Mouse (Mus musculus) bone marrow, adult 2 months (tissue): ENCODE results near the gene Pdgfb. TPM values are rescaled to one million over a fixed set of nuclear protein-coding genes. Genes with fewer than 3 reads are reported as not detected.

Experiments used
- H3K27ac ChIP-seq: fragments of 200-500 bp; 2 replicates; pipeline ENCODE4 v1.5.1; 2012; ENCODE audit warnings: low read depth, mild to moderate bottlenecking, control low read depth, inconsistent platforms, low read length; ENCODE audit not compliant: control insufficient read depth, poor library complexity, insufficient read depth
- H3K4me1 ChIP-seq: fragments of 200-500 bp; 2 replicates; pipeline ENCODE4 v1.6.1; 2011; ENCODE audit warnings: low read length; ENCODE audit not compliant: control insufficient read depth, insufficient read depth
- H3K4me3 ChIP-seq: fragments of 200-500 bp; replicated peaks from 2 replicates; pipeline ENCODE3; 2011; ENCODE audit warnings: mild to moderate bottlenecking, low read depth, low read length, control low read depth; ENCODE audit not compliant: control insufficient read depth
- CTCF ChIP-seq: fragments of 200-500 bp; IDR thresholded peaks from 2 replicates; pipeline ENCODE4 v1.5.1; 2011; ENCODE audit warnings: low read length, control low read depth; ENCODE audit not compliant: control insufficient read depth, insufficient read depth
- POLR2A ChIP-seq: fragments of 200-500 bp; IDR thresholded peaks from 2 replicates; pipeline ENCODE4 v1.6.1; 2011; ENCODE audit warnings: low read depth, mild to moderate bottlenecking, control low read depth, low read length, borderline replicate concordance; ENCODE audit not compliant: control insufficient read depth
- WGBS: fragments of 180-500 bp; shearing (Covaris S2); methylation state at CpG from one replicate; pipeline ENCODE4 v1.1.7; 2018; 5-methylcytosine and 5-hydroxymethylcytosine counted together
- polyA plus RNA-seq: library from polyadenylated mRNA; stranded (reverse); fragments of >200 nt; gene quantifications from 2 replicates; pipeline ENCODE4 v1.2.4, GENCODE M21; 2011; ENCODE audit warnings: low replicate concordance; ENCODE audit not compliant: missing spikeins, insufficient read depth, insufficient read length

The Pdgfb gene
- polyA plus RNA-seq, 1 experiment: 4.1 TPM

DNA sequence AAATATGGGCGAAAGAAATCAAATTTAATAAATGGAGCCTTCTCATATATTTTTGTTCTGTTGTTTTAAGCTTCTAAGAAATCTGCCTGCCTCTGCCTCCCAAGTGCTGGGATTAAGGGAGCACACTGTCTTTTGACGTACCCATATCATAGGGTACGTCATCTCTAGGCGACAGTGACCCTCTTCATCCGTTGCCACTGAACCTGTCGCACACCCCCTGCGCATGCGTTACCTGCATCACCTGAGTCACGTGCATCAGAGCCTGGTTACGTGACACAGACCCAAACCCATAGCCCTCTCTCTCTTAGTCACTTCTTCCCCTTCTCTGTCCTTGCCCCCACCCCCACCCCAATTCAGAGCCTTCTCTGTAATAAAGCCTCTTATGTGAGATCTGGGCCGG, 42.6 kb downstream of the Pdgfb start:
- no peak for TF ChIP-seq CTCF
- TF ChIP-seq POLR2A: no peak
- Histone ChIP-seq H3K27ac (no peak overlapping the region), H3K4me1 (no peaks in the 10 kb centered on the region), H3K4me3 (no peak overlapping the region)
- WGBS: 90% methylated on average over 11 of the region's 11 CpGs

DNA sequence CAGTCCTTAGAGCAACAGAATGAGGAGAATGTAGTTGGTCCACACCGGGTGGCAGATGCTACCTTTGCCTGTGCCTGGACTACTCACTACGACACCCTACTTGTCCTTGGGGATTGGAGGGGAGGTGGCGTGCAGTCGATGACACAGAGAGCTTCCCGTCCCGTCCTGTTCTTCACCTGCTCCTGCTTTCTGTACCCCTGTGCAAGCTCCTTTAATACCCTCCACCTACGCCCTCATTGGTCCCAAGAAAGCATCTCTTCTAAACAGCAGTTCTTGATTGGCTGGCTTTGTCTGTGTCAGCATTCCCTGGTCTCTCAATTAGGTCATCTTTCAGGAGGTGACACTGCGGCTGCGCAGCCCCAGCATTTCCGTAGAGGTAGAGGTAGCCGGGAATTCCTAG, 43.8 kb downstream of the Pdgfb start, which contains the start of gene Cbx7:
Cbx7 (minus strand) TSS at position 180 of the 400 bp plus-strand sequence.
- WGBS: 90% methylated on average over 11 of the region's 11 CpGs
- no peak within 1 kb of the TSS for H3K4me3 ChIP-seq
- no peaks in the 10 kb centered on the region for H3K4me1 ChIP-seq
- TF ChIP-seq POLR2A: no peak
- TF ChIP-seq CTCF: no peak
- no peak within 1 kb of the TSS for H3K27ac ChIP-seq

DNA sequence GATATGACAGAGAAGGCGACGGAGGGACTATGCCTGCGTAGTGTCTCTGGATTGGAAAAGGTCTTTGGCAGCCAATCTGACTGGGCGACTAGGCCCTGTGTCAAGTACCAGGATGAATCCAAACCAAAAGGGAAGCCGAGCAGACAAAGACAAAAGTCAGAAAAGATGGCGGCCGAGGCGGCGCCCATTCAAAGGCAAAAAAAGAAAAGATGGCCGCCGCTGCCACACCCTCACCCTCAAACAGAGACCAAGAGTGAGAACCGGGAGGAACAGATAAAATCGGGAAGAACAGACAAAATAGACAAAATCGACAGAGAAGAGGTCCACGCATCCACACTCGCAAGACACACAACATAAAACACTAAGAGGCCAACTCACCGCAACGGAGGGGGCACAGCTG, 44.3 kb downstream of the Pdgfb start:
- Histone ChIP-seq H3K4me1 (no peaks in the 10 kb centered on the region), H3K4me3 (no peak overlapping the region), H3K27ac (no peak overlapping the region)
- WGBS: 91% methylated on average over 18 of the region's 18 CpGs
- no peak for TF ChIP-seq POLR2A
- TF ChIP-seq CTCF: no peak

DNA sequence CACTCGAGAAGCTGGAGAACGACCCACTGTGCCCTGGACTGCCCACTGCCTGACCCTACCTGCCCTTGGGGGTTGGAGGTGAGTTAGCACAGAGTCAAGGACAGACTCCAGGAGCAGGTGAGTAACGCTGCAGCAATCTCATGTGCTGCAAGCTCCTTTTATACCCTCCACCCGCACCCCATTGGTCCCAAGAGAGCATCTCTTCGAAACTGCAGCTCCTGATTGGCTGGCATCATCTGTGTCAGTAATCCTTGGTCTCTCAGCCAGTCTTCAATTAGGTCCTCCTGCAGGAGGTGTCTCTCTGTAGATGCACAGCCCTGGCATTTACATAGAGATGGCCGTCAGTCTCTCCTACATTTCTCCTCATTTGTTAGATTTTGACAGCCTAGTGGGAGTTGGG, 47.4 kb downstream of the Pdgfb start:
- WGBS: 82% methylated on average over 6 of the region's 6 CpGs
- no peak overlapping the region for H3K4me3 ChIP-seq
- no peaks in the 10 kb centered on the region for H3K4me1 ChIP-seq
- no peak overlapping the region for H3K27ac ChIP-seq
- no peak for TF ChIP-seq CTCF
- no peak for TF ChIP-seq POLR2A

DNA sequence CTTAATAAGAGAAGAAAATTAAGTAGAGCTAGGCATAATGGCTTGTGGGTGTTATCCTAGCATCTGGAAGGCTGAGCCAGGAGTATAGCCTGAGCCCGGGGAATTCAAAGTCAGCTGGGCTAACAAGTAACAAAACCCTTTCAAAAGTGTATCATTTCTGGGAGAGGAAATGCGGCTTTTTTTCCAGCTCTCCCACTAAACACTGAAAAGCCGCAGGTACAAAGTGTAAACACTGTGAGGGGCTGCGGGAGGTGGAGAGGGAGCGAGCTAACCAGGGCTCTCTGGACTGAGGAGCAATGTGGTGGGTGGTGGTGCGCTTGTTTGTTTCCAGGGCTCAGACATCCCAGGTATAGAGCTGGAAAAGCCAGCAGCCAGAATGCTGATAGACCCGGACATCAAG, 50.4 kb downstream of the Pdgfb start:
- WGBS: 85% methylated on average over 7 of the region's 7 CpGs
- Histone ChIP-seq H3K4me1 (no peaks in the 10 kb centered on the region), H3K27ac (no peak overlapping the region), H3K4me3 (no peak overlapping the region)
- TF ChIP-seq CTCF (no peak), POLR2A (no peak)

DNA sequence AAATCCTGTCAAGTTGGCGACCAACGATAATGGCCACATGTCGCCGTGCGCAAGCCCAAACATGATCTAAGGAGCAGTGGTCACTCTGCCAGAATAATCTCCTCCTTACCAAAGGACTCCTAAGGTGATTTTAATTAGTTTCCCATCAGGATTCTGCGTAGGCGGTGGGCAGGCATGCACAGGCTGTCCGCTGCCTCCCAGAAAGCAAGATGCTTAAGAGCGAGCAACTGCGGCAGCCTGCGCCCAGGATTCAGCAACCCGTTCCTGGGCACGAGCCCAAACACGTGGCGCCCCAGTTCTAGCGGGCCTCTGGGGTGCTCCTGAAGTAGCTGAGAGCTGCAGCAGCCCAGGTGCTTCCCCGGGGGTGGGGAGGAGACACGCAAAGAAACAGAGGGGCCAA, 52.1 kb downstream of the Pdgfb start:
- 85% methylated on average over 18 of the region's 18 CpGs for WGBS
- Histone ChIP-seq H3K4me3 (no peak overlapping the region), H3K27ac (no peak overlapping the region), H3K4me1 (no peaks in the 10 kb centered on the region)
- no peak for TF ChIP-seq POLR2A
- no peak for TF ChIP-seq CTCF

DNA sequence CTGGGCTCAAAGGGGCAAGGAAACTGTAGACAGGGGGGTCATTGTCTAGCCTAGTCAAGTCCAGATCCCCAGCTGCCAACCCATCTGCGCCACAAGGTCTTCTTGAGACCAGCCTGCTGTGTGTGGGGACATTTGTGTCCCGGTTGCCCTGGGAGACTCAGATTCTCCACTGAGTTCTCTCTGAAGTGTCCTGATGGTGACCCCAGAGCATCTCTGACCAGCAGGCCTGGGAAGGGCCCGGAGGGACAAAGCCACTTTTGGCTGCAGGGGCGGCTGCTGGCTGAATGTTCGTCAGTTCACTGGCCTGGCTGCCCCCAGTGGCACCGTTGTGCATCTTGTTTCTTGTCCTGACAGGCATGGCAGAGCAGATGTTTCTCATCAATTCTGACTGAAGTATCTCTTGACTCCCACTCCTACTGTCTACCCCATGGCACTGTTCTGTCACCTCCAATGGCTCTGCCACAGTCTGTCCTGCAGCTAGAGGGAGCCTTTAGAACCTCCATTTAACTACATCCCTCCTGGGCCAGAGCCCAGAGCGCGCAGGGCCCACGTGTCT, 53.3 kb downstream of the Pdgfb start:
- Histone ChIP-seq H3K27ac (no peak overlapping the region), H3K4me1 (no peaks in the 10 kb centered on the region), H3K4me3 (no peak overlapping the region)
- 81% methylated on average over 9 of the region's 9 CpGs for WGBS
- TF ChIP-seq POLR2A (no peak), CTCF (no peak)

DNA sequence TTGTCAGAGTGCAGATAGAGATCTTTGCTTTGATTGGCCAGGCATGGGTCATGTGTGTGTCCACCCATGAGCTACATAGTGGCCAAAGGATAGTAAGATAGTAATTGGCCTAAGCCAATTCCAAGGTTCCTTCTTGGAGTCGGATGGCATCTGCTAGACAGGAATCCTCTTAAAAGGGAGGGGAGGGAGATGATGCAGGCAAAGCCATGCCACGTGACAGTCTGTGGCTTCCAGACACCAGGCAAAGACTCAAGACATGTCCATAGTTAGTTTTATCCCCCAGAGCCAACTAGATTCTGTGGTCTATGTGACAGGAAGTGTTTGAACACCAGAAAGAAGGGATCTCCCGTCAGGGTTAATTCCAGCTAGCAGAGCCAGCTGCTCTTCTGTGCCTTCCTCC, 56.4 kb downstream of the Pdgfb start:
- Histone ChIP-seq H3K27ac (no peak overlapping the region), H3K4me1 (no peaks in the 10 kb centered on the region), H3K4me3 (no peak overlapping the region)
- WGBS: 8% methylated on average over 3 of the region's 3 CpGs
- TF ChIP-seq CTCF (no peak), POLR2A (no peak)

DNA sequence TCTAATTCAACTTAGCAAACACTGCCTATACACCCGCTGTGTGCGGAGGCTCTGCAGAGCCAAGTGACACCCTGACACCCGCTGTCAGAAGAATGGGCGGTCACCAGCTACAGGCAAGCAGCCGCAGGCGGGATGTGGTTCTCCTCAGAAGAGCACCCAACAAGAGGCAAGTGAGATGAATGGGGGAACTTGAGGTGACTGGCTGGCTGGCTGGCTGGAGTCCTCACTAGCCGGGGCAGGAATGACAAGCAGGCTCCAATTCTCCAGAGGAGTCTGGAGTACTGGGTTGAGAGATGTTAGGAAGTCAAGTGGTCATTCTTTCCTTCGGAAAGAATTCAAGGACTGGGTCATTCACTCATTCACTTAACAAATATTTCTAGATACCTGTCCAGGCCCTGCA, 58.2 kb downstream of the Pdgfb start:
- TF ChIP-seq CTCF: no peak
- Histone ChIP-seq H3K4me3 (no peak overlapping the region), H3K27ac (no peak overlapping the region), H3K4me1 (no peaks in the 10 kb centered on the region)
- WGBS: 30% methylated on average over 8 of the region's 8 CpGs
